Mouse (Mus musculus): Measurements from ENCODE around the gene Gm20219. TPM values are rescaled to one million over a fixed set of nuclear protein-coding genes. Genes with fewer than 3 reads are reported as not detected.
A peak's percentile ranks its signal among the peaks of the same experiment; 100 is the strongest.
"Not testable (repeated sequence)": the region's sequence is repeated elsewhere in the genome, so short reads cannot be mapped to it uniquely, and the experiment has no call there.

Gene Gm20219
- total RNA-seq, 2 experiments from 2014 or later: 1.9 to 2.2 TPM

GRCm38 (mm10) chr17:56515690-56516410, 38.3 kb downstream of the Gm20219 start:
- intact Hi-C loops (cut with DNase I): no loop called here
- peak; percentile 86 for DNase-seq

GRCm38 (mm10) chr17:56514916-56515315, 39.3 kb downstream of the Gm20219 start:
- intact Hi-C loops (cut with DNase I): no loop called here
- DNase-seq: no peak

GRCm38 (mm10) chr17:56514330-56514729, 39.9 kb downstream of the Gm20219 start:
- DNase-seq: no peak

GRCm38 (mm10) chr17:56512310-56512709, 41.9 kb downstream of the Gm20219 start, which contains the start of gene Znrf4:
Gene Znrf4 (minus strand): TSS chr17:56512431.
- intact Hi-C loops (cut with DNase I): no loop called here
- no peak for DNase-seq

More at GRCm38 (mm10) chr17:56514330-56514729, 39.9 kb downstream of the Gm20219 start:
- intact Hi-C loops (cut with DNase I): no loop called here

- no peak for DNase-seq
- intact Hi-C loops (cut with DNase I): no loop called here
Measured at GRCm38 (mm10) chr17:56511707-56512090, 42.5 kb downstream of the Gm20219 start.

GRCm38 (mm10) chr17:56510970-56511706, 43.0 kb downstream of the Gm20219 start:
- DNase-seq: peak; percentile 73
- intact Hi-C loops (cut with DNase I): no loop called here

- intact Hi-C loops (cut with DNase I): no loop called here
- peak; percentile 81 for DNase-seq
Measured at GRCm38 (mm10) chr17:56510473-56510969, 43.7 kb downstream of the Gm20219 start.

GRCm38 (mm10) chr17:56509707-56510472, 44.3 kb downstream of the Gm20219 start:
- DNase-seq: peak; percentile 96
- intact Hi-C loops (cut with DNase I): no loop called here

- peak; percentile 59 for DNase-seq
- intact Hi-C loops (cut with DNase I): no loop called here
Measured at GRCm38 (mm10) chr17:56509021-56509640, 45.1 kb downstream of the Gm20219 start.

- peak; percentile 97 for DNase-seq
- intact Hi-C loops (cut with DNase I): no loop called here
Measured at GRCm38 (mm10) chr17:56507161-56508068, 46.8 kb downstream of the Gm20219 start.

GRCm38 (mm10) chr17:56506417-56507065, 47.6 kb downstream of the Gm20219 start:
- DNase-seq: no peak
- intact Hi-C loops (cut with DNase I): no loop called here

GRCm38 (mm10) chr17:56505401-56505800, 48.8 kb downstream of the Gm20219 start:
- intact Hi-C loops (cut with DNase I): no loop called here
- DNase-seq: no peak

GRCm38 (mm10) chr17:56502526-56502925, 51.7 kb downstream of the Gm20219 start:
- DNase-seq: peak; percentile 95

GRCm38 (mm10) chr17:56501635-56502400, 52.4 kb downstream of the Gm20219 start:
- intact Hi-C loops (cut with DNase I); DNase-seq: not testable (repeated sequence)

More at GRCm38 (mm10) chr17:56502526-56502925, 51.7 kb downstream of the Gm20219 start:
- intact Hi-C loops (cut with DNase I): no loop called here
